Comparison of ENCODE assay signal across 21 mouse cellular contexts in the genomic region with DNA sequence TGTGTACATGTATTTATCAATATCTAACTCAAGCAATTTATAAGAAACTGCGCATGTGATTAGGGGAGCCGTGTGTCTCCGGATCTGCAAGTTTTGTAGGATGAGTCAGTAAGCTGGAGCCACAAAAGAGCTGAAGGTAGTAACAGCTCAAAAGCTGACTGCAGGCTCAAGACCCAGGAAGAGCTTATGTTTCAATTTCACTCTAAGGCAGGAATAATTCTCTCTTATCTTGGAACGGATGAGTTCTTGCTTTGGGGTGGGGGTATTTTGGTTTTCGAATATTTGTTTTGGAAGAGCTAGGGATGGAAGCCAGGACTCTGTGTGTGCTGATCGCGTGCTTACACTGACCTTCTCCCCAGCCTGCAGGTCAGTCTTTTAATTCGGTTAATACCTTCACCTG.
DNase-seq lines count a peak whose midpoint lies in the region; ATAC-seq lines count a peak whose summit lies in the region.
"Had no signal": no experiment of that assay in that cellular context is flagged by ENCODE, and none has a peak within 500 bp of the region (broad histone marks: within the 10 kb centered on the region; RNA-seq: fewer than 3 reads in every experiment).

No protein-coding gene starts in this region.

- no peak for ATAC-seq in midbrain, embryonic 11.5 days (ENCODE audit: low FRiP score)
- no peak for ATAC-seq in midbrain, embryonic 16.5 days
- ATAC-seq: activated CD4-positive, CD25-positive, alpha-beta regulatory T cell, adult 4 months; CD4-positive, CD25-positive, alpha-beta regulatory T cell, adult 4 months; Patski had no signal

- peak; percentile 57 for DNase-seq in heart, adult 11 months
- DNase-seq in heart, adult 9 months (ENCODE audit: low spot score in 2 of 2), result no peak
- DNase-seq in heart, embryonic 10.5 days (ENCODE audit: low spot score), result peak; percentile 9
- no peak for DNase-seq in heart, postnatal 10 days
- peak; percentile 71 for DNase-seq in midbrain, embryonic 11.5 days (ENCODE audit: low spot score, missing footprints)
- DNase-seq: adrenal gland, adult 2 months; adrenal gland, adult 8-10 months; adrenal gland, postnatal 10 days; adrenal gland, postnatal 14 days; adrenal gland, postnatal 25 days; adrenal gland, postnatal 36 days; B cell, adult 2 months; cerebellum, adult 11 months; cerebellum, adult 11-12 months; cerebellum, adult 18-20 months had no signal

- H3K4me3 ChIP-seq in heart, embryonic 10.5 days, result no peak overlapping the region
- no peak overlapping the region for H3K4me3 ChIP-seq in midbrain, embryonic 11.5 days (ENCODE audit: low read depth, low read length)
- H3K4me3 ChIP-seq in midbrain, embryonic 16.5 days (ENCODE audit: low read depth, low read length), result no peak overlapping the region

- H3K27ac ChIP-seq in heart, embryonic 10.5 days, result no peak overlapping the region
- no peak overlapping the region for H3K27ac ChIP-seq in midbrain, embryonic 11.5 days (ENCODE audit: low read depth, low read length)
- H3K27ac ChIP-seq in midbrain, embryonic 16.5 days (ENCODE audit: low read length), result no peak overlapping the region

- H3K27me3 ChIP-seq in heart, embryonic 10.5 days (ENCODE audit: insufficient read depth, poor library complexity, severe bottlenecking), result no peaks in the 10 kb centered on the region
- no peaks in the 10 kb centered on the region for H3K27me3 ChIP-seq in midbrain, embryonic 11.5 days (ENCODE audit: control insufficient read depth, insufficient read depth, low read length)
- H3K27me3 ChIP-seq in midbrain, embryonic 16.5 days (ENCODE audit: control insufficient read depth, insufficient read depth, low read depth, low read length), result no peaks in the 10 kb centered on the region
- H3K27me3 ChIP-seq: CH12.LX, Patski had no signal

- WGBS in heart, embryonic 10.5 days, result 77% methylated on average over 8 of the region's 8 CpGs
- WGBS in midbrain, embryonic 11.5 days, result 85% methylated on average over 8 of the region's 8 CpGs
- 80% methylated on average over 8 of the region's 8 CpGs for WGBS in midbrain, embryonic 16.5 days

- intact Hi-C loops in heart, postnatal 10 days (cut with DNase I), result no loop called here

- no peaks in the 10 kb centered on the region for H3K36me3 ChIP-seq in heart, embryonic 10.5 days
- H3K36me3 ChIP-seq in midbrain, embryonic 11.5 days (ENCODE audit: control insufficient read depth, insufficient read depth, low read length), result no peaks in the 10 kb centered on the region
- H3K36me3 ChIP-seq in midbrain, embryonic 16.5 days (ENCODE audit: control insufficient read depth, insufficient read depth, low read length), result no peaks in the 10 kb centered on the region
- H3K36me3 ChIP-seq: G1E had no signal

- no peaks in the 10 kb centered on the region for H3K4me1 ChIP-seq in heart, embryonic 10.5 days
- no peaks in the 10 kb centered on the region for H3K4me1 ChIP-seq in midbrain, embryonic 11.5 days (ENCODE audit: control insufficient read depth, insufficient read depth, low read length)
- no peaks in the 10 kb centered on the region for H3K4me1 ChIP-seq in midbrain, embryonic 16.5 days (ENCODE audit: control insufficient read depth, insufficient read depth, low read length)

- no peak overlapping the region for H3K9ac ChIP-seq in midbrain, embryonic 11.5 days (ENCODE audit: low read length)
- no peak overlapping the region for H3K9ac ChIP-seq in midbrain, embryonic 16.5 days (ENCODE audit: low read depth, low read length)

- no peak overlapping the region for H3K4me2 ChIP-seq in midbrain, embryonic 11.5 days
- no peak overlapping the region for H3K4me2 ChIP-seq in midbrain, embryonic 16.5 days (ENCODE audit: low read length)

- H3K9me3 ChIP-seq in heart, embryonic 10.5 days, result no peaks in the 10 kb centered on the region
- H3K9me3 ChIP-seq in midbrain, embryonic 11.5 days (ENCODE audit: control insufficient read depth, low read length), result no peaks in the 10 kb centered on the region
- H3K9me3 ChIP-seq in midbrain, embryonic 16.5 days (replicated peaks; ENCODE audit: control insufficient read depth, low read length, poor library complexity, severe bottlenecking), result no peaks in the 10 kb centered on the region
- H3K9me3 ChIP-seq: G1E had no signal

Comparison
In these comparisons a context has a peak if more than half of its experiments do, and no peak if none do; other contexts are left out.
1. DNase-seq: peak in heart, adult 11 months (single experiment), heart, embryonic 10.5 days (single experiment) and midbrain, embryonic 11.5 days (single experiment); none in heart, adult 9 months (0 of 2) and heart, postnatal 10 days (0 of 2).